Mouse (Mus musculus) inflammation-experienced regulatory T-cells, adult 6 months (primary cell): ENCODE results near the gene Eef2kmt. TPM values are rescaled to one million over a fixed set of nuclear protein-coding genes. Genes with fewer than 3 reads are reported as not detected.

ENCODE experiments used
- ATAC-seq: one replicate; pipeline ENCODE4 v1.8.0; 2017
- polyA plus RNA-seq, 3 experiments: library from polyadenylated mRNA; unstranded; fragments of 100-300 nt; shearing (Covaris generic); gene quantifications; one replicate each; pipeline ENCODE4 v1.2.1; 2017

Gene Eef2kmt
- polyA plus RNA-seq, 3 experiments from 2014 or later, result 32.3 to 53.6 (median 47.8) TPM

- ATAC-seq, result no peak
Measured at GRCm38 (mm10) chr16:5222140-5222539, 33.6 kb downstream of the Eef2kmt start, which contains the start of gene AU021092. AU021092 (minus strand) TSS chr16:5222299.

- ATAC-seq, result no peak
Measured at GRCm38 (mm10) chr16:5221403-5221802, 34.4 kb downstream of the Eef2kmt start.

GRCm38 (mm10) chr16:5217341-5218133 is 38.2 kb downstream of the Eef2kmt start:
- ATAC-seq, result no peak

GRCm38 (mm10) chr16:5216686-5217085 is 39.1 kb downstream of the Eef2kmt start:
- no peak for ATAC-seq

- no peak for ATAC-seq
Measured at GRCm38 (mm10) chr16:5214126-5214525, 41.7 kb downstream of the Eef2kmt start.

- ATAC-seq, result no peak
Measured at GRCm38 (mm10) chr16:5212150-5212549, 43.6 kb downstream of the Eef2kmt start.

GRCm38 (mm10) chr16:5210365-5210764 is 45.4 kb downstream of the Eef2kmt start:
- ATAC-seq, result no peak

- ATAC-seq, result no peak
Measured at GRCm38 (mm10) chr16:5206051-5206450, 49.7 kb downstream of the Eef2kmt start.

- no peak for ATAC-seq
Measured at GRCm38 (mm10) chr16:5205431-5205970, 50.3 kb downstream of the Eef2kmt start.

GRCm38 (mm10) chr16:5203668-5204433 is 51.9 kb downstream of the Eef2kmt start, which contains the start of gene Nagpa:
Nagpa (minus strand) TSS chr16:5204012.
- ATAC-seq, result peak; percentile 87

- peak; percentile 47 for ATAC-seq
Measured at GRCm38 (mm10) chr16:5203200-5203599, 52.6 kb downstream of the Eef2kmt start.

- no peak for ATAC-seq
Measured at GRCm38 (mm10) chr16:5202681-5203080, 53.1 kb downstream of the Eef2kmt start.

- ATAC-seq, result no peak
Measured at GRCm38 (mm10) chr16:5195080-5195479, 60.7 kb downstream of the Eef2kmt start.

Other genes starting within 250 kb of the Eef2kmt start
- not detected for gene Smim22, start 248.7 kb downstream of the Eef2kmt start, polyA plus RNA-seq
- gene Rogdi, start 242.4 kb downstream of the Eef2kmt start, polyA plus RNA-seq, result 10 to 100 TPM; 17.7 to 32.4 (median 20.6) TPM
- 10 to 100 TPM; 77.6 to 91.8 (median 78.0) TPM for gene Glyr1, start 206.1 kb downstream of the Eef2kmt start, polyA plus RNA-seq
- 10 to 100 TPM; 29.5 to 42.1 (median 34.1) TPM for gene Ubn1, start 205.9 kb downstream of the Eef2kmt start, polyA plus RNA-seq
- under 1 TPM in 2 of 3 experiments, not detected in 1; 0.10 to 0.12 TPM for gene Ppl, start 123.6 kb downstream of the Eef2kmt start, polyA plus RNA-seq
- not detected for gene Sec14l5, start 108.9 kb downstream of the Eef2kmt start, polyA plus RNA-seq
- gene Nagpa, start 52.0 kb downstream of the Eef2kmt start, polyA plus RNA-seq, result 10 to 100 TPM; 10.4 to 18.7 (median 13.5) TPM
- gene AU021092, start 33.7 kb downstream of the Eef2kmt start, polyA plus RNA-seq, result not detected
- gene Alg1, start 22.4 kb downstream of the Eef2kmt start, polyA plus RNA-seq, result 10 to 100 TPM; 12.5 to 26.5 (median 26.5) TPM